Mouse (Mus musculus) heart, embryonic 14.5 days (tissue): ENCODE results near the gene Mab21l1. TPM values are rescaled to one million over a fixed set of nuclear protein-coding genes. Genes with fewer than 3 reads are reported as not detected.

Source experiments
- ATAC-seq: fragments of 200-750 bp; cut with Nextera tagmentation; 2 replicates; pipeline ENCODE4 v1.8.0; 2017; ENCODE audit warnings: low read depth, moderate TSS enrichment; ENCODE audit not compliant: insufficient number of reproducible peaks, insufficient read depth, low FRiP score
- H3K27ac ChIP-seq, 2 experiments: fragments of 200-500 bp in 1 of 2; fragments of 300-500 bp in 1 of 2; sonication (generic) in 1 of 2; replicated peaks in 1 of 2; 2 replicates each; pipeline ENCODE4 v1.5.1; 2012 to 2014; ENCODE audit warnings: low read depth in 2 of 2, low read length in 2 of 2, control low read depth in 1 of 2, mild to moderate bottlenecking in 1 of 2, mixed read lengths in 1 of 2; ENCODE audit not compliant: control insufficient read depth in 1 of 2, insufficient read depth in 1 of 2
- H3K27me3 ChIP-seq: fragments of 300-500 bp; sonication (generic); 2 replicates; pipeline ENCODE4 v1.6.1; 2014; ENCODE audit warnings: mild to moderate bottlenecking, low read length, control low read depth; ENCODE audit not compliant: control insufficient read depth, insufficient read depth
- H3K36me3 ChIP-seq: fragments of 300-500 bp; sonication (generic); 2 replicates; pipeline ENCODE4 v1.6.1; 2014; ENCODE audit warnings: mild to moderate bottlenecking, control low read depth, low read length, mixed read lengths; ENCODE audit not compliant: control insufficient read depth, insufficient read depth
- H3K4me1 ChIP-seq, 2 experiments: fragments of 200-500 bp in 1 of 2; fragments of 300-500 bp in 1 of 2; sonication (generic) in 1 of 2; 2 replicates each; pipeline ENCODE4 v1.6.1; 2012 to 2014; ENCODE audit warnings: low read length in 2 of 2, control low read depth in 1 of 2, mixed read lengths in 1 of 2; ENCODE audit not compliant: control insufficient read depth in 2 of 2, insufficient read depth in 2 of 2
- H3K4me2 ChIP-seq: fragments of 300-500 bp; sonication (generic); 2 replicates; pipeline ENCODE4 v1.6.1; 2014; ENCODE audit warnings: mild to moderate bottlenecking, low read length
- H3K4me3 ChIP-seq, 2 experiments: fragments of 200-500 bp in 1 of 2; fragments of 300-500 bp in 1 of 2; sonication (generic) in 1 of 2; 2 replicates each; pipeline ENCODE4 v1.5.1; 2012 to 2014; ENCODE audit warnings: low read length in 2 of 2, mild to moderate bottlenecking in 2 of 2, control low read depth in 1 of 2, low read depth in 1 of 2, moderate library complexity in 1 of 2; ENCODE audit not compliant: control insufficient read depth in 1 of 2, insufficient read depth in 1 of 2
- H3K9ac ChIP-seq: fragments of 300-500 bp; sonication (generic); 2 replicates; pipeline ENCODE4 v1.6.1; 2014; ENCODE audit warnings: mild to moderate bottlenecking, low read length
- H3K9me3 ChIP-seq: fragments of 300-500 bp; sonication (generic); 2 replicates; pipeline ENCODE4 v1.6.1; 2016; ENCODE audit warnings: low read length, control low read depth; ENCODE audit not compliant: control insufficient read depth
- WGBS: fragments of 180-500 bp; shearing (Covaris S2); extraction: QIAGEN DNeasy Blood & Tissue Kit; methylation state at CpG from one replicate; pipeline ENCODE4 v1.1.7; 2014; 5-methylcytosine and 5-hydroxymethylcytosine counted together
- polyA plus RNA-seq: library from polyadenylated mRNA; unstranded; fragments of >200 nt; fragmentation: Nextera tagmentation; extraction: Ambion mirVana; gene quantifications from 2 replicates; pipeline ENCODE4 v1.2.1, GENCODE M21; 2014

The Mab21l1 gene
- polyA plus RNA-seq, 1 experiment from 2014 or later = 1.2 TPM

- H3K36me3 ChIP-seq = no peaks in the 10 kb centered on the region
- no peak overlapping the region for H3K4me3 ChIP-seq
- no peak for ATAC-seq
- H3K9me3 ChIP-seq = no peaks in the 10 kb centered on the region
- H3K27ac ChIP-seq = no peak overlapping the region
- H3K4me1 ChIP-seq = peaks cover 15 to 18% of the 10 kb centered on the region in 2 experiments; a peak in 3 of 4 replicates
- H3K9ac ChIP-seq = no peak overlapping the region
- H3K4me2 ChIP-seq = no peak overlapping the region
- 73% methylated on average over 4 of the region's 4 CpGs for WGBS
- H3K27me3 ChIP-seq = peaks cover 57% of the 10 kb centered on the region
Measured at GRCm38 (mm10) chr3:55785266-55785980, 3.1 kb downstream of the Mab21l1 start.

GRCm38 (mm10) chr3:55785981-55786725 lies 3.8 kb downstream of the Mab21l1 start:
- peaks cover 50% of the 10 kb centered on the region for H3K27me3 ChIP-seq
- whole genome bisulfite sequencing = 54% methylated on average over 3 of the region's 3 CpGs

DNA sequence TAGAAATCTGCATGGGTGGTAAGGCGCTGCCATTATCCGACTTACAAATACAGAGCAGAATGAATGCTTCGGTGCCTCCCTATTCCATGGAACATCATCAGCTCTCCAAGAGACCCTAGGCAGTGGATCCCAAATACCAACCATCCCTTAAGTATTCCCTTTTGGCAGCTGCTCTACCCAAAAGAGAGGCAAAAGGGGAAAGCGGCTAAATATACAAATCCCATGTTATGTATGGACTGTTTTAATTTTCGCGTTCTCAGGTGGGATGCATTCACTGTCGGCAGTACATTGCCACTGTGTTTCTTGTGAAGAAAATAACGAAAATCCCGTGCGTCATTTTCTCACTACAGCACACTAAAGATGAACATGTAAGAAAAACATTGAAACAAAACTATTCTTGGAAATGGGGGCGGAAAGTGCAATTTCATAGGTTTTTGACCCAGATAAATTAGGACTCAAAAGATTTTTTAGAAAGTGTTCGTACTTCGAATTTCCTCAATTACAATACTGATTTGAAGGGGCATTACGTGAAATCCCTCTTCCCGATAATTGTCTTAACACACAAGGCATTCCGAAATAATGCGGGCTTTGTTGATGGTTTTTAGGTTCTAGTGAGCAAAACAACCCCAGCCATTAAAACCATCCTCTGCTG lies 4.7 kb downstream of the Mab21l1 start:
- no peak for ATAC-seq
- H3K4me2 ChIP-seq = peak overlapping the region; percentile 70
- H3K4me3 ChIP-seq = peak overlapping the region; percentile 44 to 52
- peaks cover 12 to 14% of the 10 kb centered on the region in 2 experiments; a peak in 3 of 4 replicates for H3K4me1 ChIP-seq
- no peaks in the 10 kb centered on the region for H3K36me3 ChIP-seq
- 35% methylated on average over 17 of the region's 17 CpGs for WGBS
- no peaks in the 10 kb centered on the region for H3K9me3 ChIP-seq
- H3K27ac ChIP-seq = no peak overlapping the region
- H3K27me3 ChIP-seq = peaks cover 41% of the 10 kb centered on the region
- peak overlapping the region; percentile 56 for H3K9ac ChIP-seq

More at GRCm38 (mm10) chr3:55785981-55786725, 3.8 kb downstream of the Mab21l1 start:
- H3K4me2 ChIP-seq = no peak overlapping the region
- H3K9ac ChIP-seq = no peak overlapping the region
- H3K27ac ChIP-seq = no peak overlapping the region
- H3K4me1 ChIP-seq = peaks cover 12 to 14% of the 10 kb centered on the region in 2 experiments; a peak in 3 of 4 replicates
- H3K36me3 ChIP-seq = no peaks in the 10 kb centered on the region
- no peaks in the 10 kb centered on the region for H3K9me3 ChIP-seq
- H3K4me3 ChIP-seq = no peak overlapping the region
- ATAC-seq = no peak

- peak; percentile 69; the same call in 1 of the 2 replicates for ATAC-seq
Measured at GRCm38 (mm10) chr3:55787487-55788213, 5.3 kb downstream of the Mab21l1 start.

GRCm38 (mm10) chr3:55788214-55788586 lies 5.9 kb downstream of the Mab21l1 start:
- Histone ChIP-seq H3K4me2 (peak overlapping the region; percentile 70), H3K27me3 (peaks cover 32% of the 10 kb centered on the region), H3K27ac (no peak overlapping the region), H3K36me3 (no peaks in the 10 kb centered on the region), H3K4me3 (peak overlapping the region in 1 of 2 experiments; percentile 44; a peak in 3 of 4 replicates), H3K9ac (no peak overlapping the region), H3K4me1 (peaks cover 7 to 9% of the 10 kb centered on the region in 2 experiments), H3K9me3 (no peaks in the 10 kb centered on the region)
- WGBS = 28% methylated on average over 4 of the region's 4 CpGs
- no peak for ATAC-seq

More at GRCm38 (mm10) chr3:55787487-55788213, 5.3 kb downstream of the Mab21l1 start:
- Histone ChIP-seq H3K4me3 (peak overlapping the region; percentile 44 to 52), H3K9ac (peak overlapping the region; percentile 56), H3K27ac (no peak overlapping the region), H3K36me3 (no peaks in the 10 kb centered on the region), H3K4me2 (peak overlapping the region; percentile 70), H3K9me3 (no peaks in the 10 kb centered on the region), H3K27me3 (peaks cover 36% of the 10 kb centered on the region), H3K4me1 (peaks cover 11 to 12% of the 10 kb centered on the region in 2 experiments; a peak in 3 of 4 replicates)
- WGBS = 2% methylated on average over 54 of the region's 54 CpGs

DNA sequence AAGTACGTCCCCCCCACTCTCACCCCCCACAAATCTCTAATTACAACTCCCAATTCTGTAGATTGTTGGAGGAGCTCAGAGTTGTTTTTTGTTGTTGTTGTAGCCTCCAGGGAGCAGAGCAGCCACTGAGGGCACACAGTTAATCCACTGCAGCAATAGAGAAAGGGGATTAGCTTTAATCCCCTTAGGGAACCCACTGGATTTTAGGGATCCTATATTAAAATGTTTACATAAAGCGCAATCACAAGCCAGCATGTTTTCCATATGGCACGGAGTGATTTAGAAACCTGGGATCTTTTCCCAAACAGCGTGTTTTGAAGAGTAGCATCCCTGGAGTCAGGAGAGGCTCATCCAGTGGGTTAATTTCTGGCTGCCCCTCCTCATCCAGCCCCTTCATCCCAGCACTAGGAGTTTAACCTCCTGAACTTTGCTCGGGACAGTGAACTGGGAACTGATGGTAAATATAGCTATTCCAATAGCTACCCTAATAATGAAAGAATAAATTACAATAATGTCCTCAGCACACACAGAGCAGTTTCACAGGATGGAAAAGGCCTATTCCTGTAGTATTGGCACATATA lies 6.4 kb downstream of the Mab21l1 start:
- WGBS = 64% methylated on average over 5 of the region's 5 CpGs
- Histone ChIP-seq H3K4me3 (no peak overlapping the region), H3K27ac (no peak overlapping the region), H3K9me3 (no peaks in the 10 kb centered on the region), H3K4me2 (no peak overlapping the region), H3K27me3 (peaks cover 27% of the 10 kb centered on the region), H3K4me1 (peaks cover 7 to 8% of the 10 kb centered on the region in 2 experiments), H3K36me3 (no peaks in the 10 kb centered on the region), H3K9ac (no peak overlapping the region)
- ATAC-seq = no peak
